Mouse (Mus musculus) liver, adult 2 months (tissue): ENCODE results near the gene Dgkg. TPM values are rescaled to one million over a fixed set of nuclear protein-coding genes. Genes with fewer than 3 reads are reported as not detected.

Experiments
- DNase-seq: peaks from one replicate; pipeline ENCODE4 v3.0.0-alpha.2; 2011; ENCODE audit warnings: low read depth, low spot score; ENCODE audit errors: extremely low read depth
- H3K27ac ChIP-seq: fragments of 200-500 bp; replicated peaks from 2 replicates; pipeline ENCODE4 v1.5.1; 2012; ENCODE audit warnings: low read depth, mild to moderate bottlenecking, control low read depth, inconsistent platforms, low read length; ENCODE audit not compliant: insufficient read depth
- H3K27me3 ChIP-seq: fragments of 200-500 bp; 2 replicates; pipeline ENCODE4 v1.6.1; 2012; ENCODE audit warnings: mild to moderate bottlenecking, moderate library complexity, low read length, inconsistent platforms; ENCODE audit not compliant: control insufficient read depth, insufficient read depth
- H3K36me3 ChIP-seq: fragments of 200-500 bp; 2 replicates; pipeline ENCODE4 v1.6.1; 2012; ENCODE audit warnings: low read length, inconsistent platforms; ENCODE audit not compliant: control insufficient read depth, insufficient read depth
- H3K4me1 ChIP-seq: fragments of 200-500 bp; 2 replicates; pipeline ENCODE4 v1.6.1; 2011; ENCODE audit warnings: low read length; ENCODE audit not compliant: control insufficient read depth, insufficient read depth
- H3K4me3 ChIP-seq: fragments of 200-500 bp; 2 replicates; pipeline ENCODE4 v1.5.1; 2011; ENCODE audit warnings: low read depth, mild to moderate bottlenecking, control low read depth, low read length, moderate library complexity; ENCODE audit not compliant: insufficient read depth
- H3K79me2 ChIP-seq: fragments of 200-500 bp; 2 replicates; pipeline ENCODE4 v1.6.1; 2012; ENCODE audit warnings: inconsistent platforms, mild to moderate bottlenecking, low read length, moderate library complexity; ENCODE audit not compliant: control insufficient read depth, insufficient read depth
- H3K9ac ChIP-seq: fragments of 200-500 bp; 2 replicates; pipeline ENCODE4 v1.6.1; 2012; ENCODE audit warnings: low read depth, mild to moderate bottlenecking, control low read depth, inconsistent platforms, low read length
- CTCF ChIP-seq: fragments of 200-500 bp; IDR thresholded peaks from 2 replicates; pipeline ENCODE4 v1.5.1; 2011; ENCODE audit warnings: low read depth, low read length, control low read depth
- POLR2A ChIP-seq: fragments of 200-500 bp; IDR thresholded peaks from 2 replicates; pipeline ENCODE4 v1.6.1; 2011; ENCODE audit warnings: low read length, control low read depth; ENCODE audit not compliant: insufficient read depth; ENCODE audit errors: extremely low read depth
- WGBS: fragments of 180-500 bp; shearing (Covaris S2); methylation state at CpG from one replicate; pipeline ENCODE4 v1.1.7; 2018; 5-methylcytosine and 5-hydroxymethylcytosine counted together
- polyA plus RNA-seq: library from polyadenylated mRNA; depleted of rRNA; stranded (reverse); fragments of >200 nt; gene quantifications from 2 replicates; pipeline ENCODE4 v1.2.3, GENCODE M21; 2012
- total RNA-seq: library from RNA; depleted of rRNA; stranded (reverse); fragments of >200 nt; gene quantifications from 2 replicates; pipeline ENCODE4 v1.2.3, GENCODE M21; 2014

The Dgkg gene
- total and polyA plus RNA-seq, 2 experiments, result under 0.01 to 0.02 TPM

- Histone ChIP-seq H3K4me3 (no peak overlapping the region), H3K36me3 (no peaks in the 10 kb centered on the region), H3K79me2 (no peaks in the 10 kb centered on the region), H3K9ac (no peak overlapping the region), H3K27me3 (no peaks in the 10 kb centered on the region), H3K27ac (no peak overlapping the region), H3K4me1 (no peaks in the 10 kb centered on the region)
- TF ChIP-seq POLR2A (no peak), CTCF (no peak)
- WGBS, result 89% methylated on average over 2 of the region's 2 CpGs
- DNase-seq, result no peak
Measured at GRCm38 (mm10) chr16:22689622-22690021, 32.6 kb upstream of the Dgkg start.

GRCm38 (mm10) chr16:22687711-22688230, 30.8 kb upstream of the Dgkg start:
- DNase-seq, result no peak
- TF ChIP-seq POLR2A, result no peak

GRCm38 (mm10) chr16:22683605-22684004, 26.6 kb upstream of the Dgkg start:
- no peak overlapping the region for H3K4me3 ChIP-seq
- no peaks in the 10 kb centered on the region for H3K79me2 ChIP-seq
- H3K27ac ChIP-seq, result no peak overlapping the region
- TF ChIP-seq POLR2A (no peak), CTCF (no peak)
- peaks cover 5% of the 10 kb centered on the region; the same call in 1 of the 2 replicates for H3K4me1 ChIP-seq
- 72% methylated on average over 3 of the region's 3 CpGs for WGBS
- H3K9ac ChIP-seq, result no peak overlapping the region
- no peaks in the 10 kb centered on the region for H3K27me3 ChIP-seq
- no peaks in the 10 kb centered on the region for H3K36me3 ChIP-seq
- DNase-seq, result peak; percentile 71

More at GRCm38 (mm10) chr16:22687711-22688230, 30.8 kb upstream of the Dgkg start:
- no peaks in the 10 kb centered on the region for H3K79me2 ChIP-seq
- no peak overlapping the region for H3K27ac ChIP-seq
- no peak overlapping the region for H3K9ac ChIP-seq
- peaks cover 5% of the 10 kb centered on the region; the same call in 1 of the 2 replicates for H3K4me1 ChIP-seq
- WGBS, result 69% methylated on average over 8 of the region's 8 CpGs
- no peaks in the 10 kb centered on the region for H3K36me3 ChIP-seq
- no peaks in the 10 kb centered on the region for H3K27me3 ChIP-seq
- no peak overlapping the region for H3K4me3 ChIP-seq

- Histone ChIP-seq H3K36me3 (no peaks in the 10 kb centered on the region), H3K9ac (no peak overlapping the region), H3K4me3 (no peak overlapping the region), H3K79me2 (no peaks in the 10 kb centered on the region), H3K27ac (no peak overlapping the region), H3K27me3 (no peaks in the 10 kb centered on the region), H3K4me1 (peaks cover 5% of the 10 kb centered on the region; the same call in 1 of the 2 replicates)
- no peak for DNase-seq
- TF ChIP-seq POLR2A, result no peak
- TF ChIP-seq CTCF, result no peak
Measured at GRCm38 (mm10) chr16:22682727-22683126, 25.7 kb upstream of the Dgkg start.

GRCm38 (mm10) chr16:22679641-22680040, 22.6 kb upstream of the Dgkg start:
- Histone ChIP-seq H3K36me3 (no peaks in the 10 kb centered on the region), H3K27me3 (no peaks in the 10 kb centered on the region), H3K79me2 (no peaks in the 10 kb centered on the region), H3K27ac (no peak overlapping the region), H3K9ac (no peak overlapping the region), H3K4me1 (peaks cover 5% of the 10 kb centered on the region; the same call in 1 of the 2 replicates), H3K4me3 (no peak overlapping the region)
- no peak for DNase-seq
- 78% methylated on average over 3 of the region's 3 CpGs for WGBS
- TF ChIP-seq CTCF, result no peak
- TF ChIP-seq POLR2A, result no peak

- Histone ChIP-seq H3K4me1 (no peaks in the 10 kb centered on the region), H3K9ac (no peak overlapping the region), H3K79me2 (no peaks in the 10 kb centered on the region), H3K27me3 (no peaks in the 10 kb centered on the region), H3K4me3 (no peak overlapping the region), H3K36me3 (no peaks in the 10 kb centered on the region), H3K27ac (no peak overlapping the region)
- WGBS, result 85% methylated on average over 10 of the region's 10 CpGs
- no peak for TF ChIP-seq POLR2A
- TF ChIP-seq CTCF, result no peak
- no peak for DNase-seq
Measured at GRCm38 (mm10) chr16:22674636-22675035, 17.6 kb upstream of the Dgkg start.
